Mouse (Mus musculus) limb, embryonic 12.5 days (tissue): ENCODE results near the gene Vmo1. TPM values are rescaled to one million over a fixed set of nuclear protein-coding genes. Genes with fewer than 3 reads are reported as not detected.
"Not testable (repeated sequence)": the region's sequence is repeated elsewhere in the genome, so short reads cannot be mapped to it uniquely, and the experiment has no call there.

ENCODE experiments used
- ATAC-seq: fragments of 200-750 bp; cut with Nextera tagmentation; 2 replicates; pipeline ENCODE4 v1.8.0; 2017; ENCODE audit warnings: low read depth, moderate TSS enrichment; ENCODE audit not compliant: insufficient number of reproducible peaks, insufficient read depth, low FRiP score, low TSS enrichment
- H3K27ac ChIP-seq: fragments of 300-500 bp; sonication (generic); 2 replicates; pipeline ENCODE4 v1.5.1; 2016; ENCODE audit warnings: mild to moderate bottlenecking, moderate library complexity
- H3K27me3 ChIP-seq: fragments of 300-500 bp; sonication (generic); 2 replicates; pipeline ENCODE4 v1.6.1; 2016; ENCODE audit warnings: mild to moderate bottlenecking, moderate library complexity
- H3K36me3 ChIP-seq: fragments of 300-500 bp; sonication (generic); 2 replicates; pipeline ENCODE4 v1.6.1; 2016; ENCODE audit warnings: mild to moderate bottlenecking, moderate library complexity
- H3K4me1 ChIP-seq: fragments of 300-500 bp; sonication (generic); replicated peaks from 2 replicates; pipeline ENCODE4 v1.6.1; 2016
- H3K4me2 ChIP-seq: fragments of 300-500 bp; sonication (generic); 2 replicates; pipeline ENCODE4 v1.6.1; 2016; ENCODE audit warnings: mild to moderate bottlenecking, moderate library complexity
- H3K4me3 ChIP-seq: fragments of 300-500 bp; sonication (generic); replicated peaks from 2 replicates; pipeline ENCODE4 v1.5.1; 2016; ENCODE audit warnings: mild to moderate bottlenecking
- H3K9ac ChIP-seq: fragments of 300-500 bp; sonication (generic); replicated peaks from 2 replicates; pipeline ENCODE4 v1.6.1; 2016; ENCODE audit warnings: mild to moderate bottlenecking, moderate library complexity
- H3K9me3 ChIP-seq: fragments of 300-500 bp; sonication (generic); 2 replicates; pipeline ENCODE4 v1.6.1; 2016; ENCODE audit warnings: mild to moderate bottlenecking, moderate library complexity
- WGBS: fragments of 180-500 bp; shearing (Covaris S2); methylation state at CpG from one replicate; pipeline ENCODE4 v1.1.7; 2016; 5-methylcytosine and 5-hydroxymethylcytosine counted together
- polyA plus RNA-seq: library from polyadenylated mRNA; unstranded; fragments of >200 nt; fragmentation: Nextera tagmentation; extraction: Ambion mirVana; gene quantifications from 2 replicates; pipeline ENCODE4 v1.2.1, GENCODE M21; 2016

Gene Vmo1
- polyA plus RNA-seq, 1 experiment from 2014 or later: 0.66 TPM

- H3K27ac ChIP-seq: no peak overlapping the region
- no peak for ATAC-seq
- H3K4me2 ChIP-seq: no peak overlapping the region
- H3K4me3 ChIP-seq: no peak overlapping the region
- peaks cover 13% of the 10 kb centered on the region for H3K27me3 ChIP-seq
- WGBS: 27% methylated on average over 4 of the region's 4 CpGs
- no peaks in the 10 kb centered on the region for H3K36me3 ChIP-seq
- H3K9me3 ChIP-seq: no peaks in the 10 kb centered on the region
- no peak overlapping the region for H3K9ac ChIP-seq
- peaks cover 4% of the 10 kb centered on the region; the same call in 1 of the 2 replicates for H3K4me1 ChIP-seq
Observed at GRCm38 (mm10) chr11:70506385-70506784, 8.0 kb downstream of the Vmo1 start.

- ATAC-seq: no peak
- WGBS: 71% methylated on average over 9 of the region's 9 CpGs
- Histone ChIP-seq H3K27me3 (peaks cover 13% of the 10 kb centered on the region), H3K4me3 (no peak within 1 kb of the TSS), H3K4me2 (no peak within 1 kb of the TSS), H3K4me1 (peaks cover 4% of the 10 kb centered on the region; the same call in 1 of the 2 replicates), H3K36me3 (no peaks in the 10 kb centered on the region), H3K9ac (no peak within 1 kb of the TSS), H3K27ac (no peak within 1 kb of the TSS), H3K9me3 (no peaks in the 10 kb centered on the region)
Observed at GRCm38 (mm10) chr11:70504970-70505369, 9.4 kb downstream of the Vmo1 start, which contains the start of gene Tm4sf5. Tm4sf5 (plus strand) TSS chr11:70505244.

GRCm38 (mm10) chr11:70502018-70502417, 12.4 kb downstream of the Vmo1 start:
- H3K9me3 ChIP-seq: no peaks in the 10 kb centered on the region
- H3K27ac ChIP-seq: no peak overlapping the region
- 64% methylated on average over 3 of the region's 3 CpGs for WGBS
- H3K4me3 ChIP-seq: no peak overlapping the region
- H3K4me1 ChIP-seq: no peaks in the 10 kb centered on the region
- H3K9ac ChIP-seq: no peak overlapping the region
- no peak overlapping the region for H3K4me2 ChIP-seq
- no peak for ATAC-seq
- H3K36me3 ChIP-seq: no peaks in the 10 kb centered on the region
- H3K27me3 ChIP-seq: peaks cover 5% of the 10 kb centered on the region; the same call in 1 of the 2 replicates

- H3K4me1 ChIP-seq: no peaks in the 10 kb centered on the region
- peaks cover 2% of the 10 kb centered on the region; the same call in 1 of the 2 replicates for H3K27me3 ChIP-seq
- 93% methylated on average over 1 of the region's 1 CpGs for whole genome bisulfite sequencing
- no peak overlapping the region for H3K27ac ChIP-seq
- H3K9me3 ChIP-seq: no peaks in the 10 kb centered on the region
- no peak for ATAC-seq
- H3K4me3 ChIP-seq: no peak overlapping the region
- no peak overlapping the region for H3K4me2 ChIP-seq
- H3K9ac ChIP-seq: no peak overlapping the region
- no peaks in the 10 kb centered on the region for H3K36me3 ChIP-seq
Observed at GRCm38 (mm10) chr11:70500476-70500812, 14.0 kb downstream of the Vmo1 start.

- 75% methylated on average over 14 of the region's 14 CpGs for WGBS
- Histone ChIP-seq H3K4me3 (no peak overlapping the region), H3K9me3 (no peaks in the 10 kb centered on the region), H3K27me3 (no peaks in the 10 kb centered on the region; the same call in 1 of the 2 replicates), H3K4me2 (no peak overlapping the region), H3K27ac (no peak overlapping the region), H3K9ac (no peak overlapping the region), H3K4me1 (no peaks in the 10 kb centered on the region), H3K36me3 (no peaks in the 10 kb centered on the region)
- no peak for ATAC-seq
Observed at GRCm38 (mm10) chr11:70499566-70500475, 14.6 kb downstream of the Vmo1 start.

GRCm38 (mm10) chr11:70489684-70490083, 24.7 kb downstream of the Vmo1 start:
- no peaks in the 10 kb centered on the region; the same call in 1 of the 2 replicates for H3K27me3 ChIP-seq
- no peaks in the 10 kb centered on the region for H3K4me1 ChIP-seq
- 86% methylated on average over 6 of the region's 6 CpGs for WGBS
- H3K9me3 ChIP-seq: peaks cover 4% of the 10 kb centered on the region; the same call in 1 of the 2 replicates
- H3K9ac ChIP-seq: no peak overlapping the region
- ATAC-seq: no peak
- no peaks in the 10 kb centered on the region for H3K36me3 ChIP-seq
- no peak overlapping the region for H3K4me3 ChIP-seq
- H3K4me2 ChIP-seq: no peak overlapping the region
- H3K27ac ChIP-seq: no peak overlapping the region

- Histone ChIP-seq H3K9ac (no peak overlapping the region), H3K36me3 (no peaks in the 10 kb centered on the region), H3K9me3 (peaks cover 4% of the 10 kb centered on the region; the same call in 1 of the 2 replicates), H3K27me3 (no peaks in the 10 kb centered on the region; the same call in 1 of the 2 replicates), H3K4me1 (no peaks in the 10 kb centered on the region), H3K27ac (no peak overlapping the region), H3K4me3 (no peak overlapping the region), H3K4me2 (no peak overlapping the region)
- no peak for ATAC-seq
- WGBS: 94% methylated on average over 3 of the region's 3 CpGs
Observed at GRCm38 (mm10) chr11:70489138-70489537, 25.3 kb downstream of the Vmo1 start.

GRCm38 (mm10) chr11:70487816-70488215, 26.6 kb downstream of the Vmo1 start:
- H3K9ac ChIP-seq: no peak overlapping the region
- no peak overlapping the region for H3K27ac ChIP-seq
- no peaks in the 10 kb centered on the region for H3K36me3 ChIP-seq
- no peak overlapping the region for H3K4me3 ChIP-seq
- 47% methylated on average over 4 of the region's 4 CpGs for WGBS
- no peaks in the 10 kb centered on the region; the same call in 1 of the 2 replicates for H3K27me3 ChIP-seq
- no peak overlapping the region for H3K4me2 ChIP-seq
- peaks cover 4% of the 10 kb centered on the region; the same call in 1 of the 2 replicates for H3K9me3 ChIP-seq
- no peak for ATAC-seq
- H3K4me1 ChIP-seq: no peaks in the 10 kb centered on the region

- Histone ChIP-seq H3K4me1 (no peaks in the 10 kb centered on the region), H3K4me3 (no peak overlapping the region), H3K4me2 (no peak overlapping the region), H3K27me3 (no peaks in the 10 kb centered on the region), H3K9ac (no peak overlapping the region), H3K36me3 (no peaks in the 10 kb centered on the region), H3K27ac (no peak overlapping the region), H3K9me3 (no peaks in the 10 kb centered on the region)
- 69% methylated on average over 2 of the region's 2 CpGs for WGBS
- no peak for ATAC-seq
Observed at GRCm38 (mm10) chr11:70485498-70485897, 28.9 kb downstream of the Vmo1 start.

- Histone ChIP-seq H3K4me1 (no peaks in the 10 kb centered on the region), H3K4me2 (no peak overlapping the region), H3K9ac (no peak overlapping the region), H3K36me3 (no peaks in the 10 kb centered on the region), H3K27me3 (no peaks in the 10 kb centered on the region; the same call in 1 of the 2 replicates), H3K9me3 (no peaks in the 10 kb centered on the region), H3K27ac (no peak overlapping the region), H3K4me3 (no peak overlapping the region)
- no peak for ATAC-seq
- WGBS: 68% methylated on average over 12 of the region's 12 CpGs
Observed at GRCm38 (mm10) chr11:70474872-70475534, 39.4 kb downstream of the Vmo1 start.

GRCm38 (mm10) chr11:70473291-70473690, 41.1 kb downstream of the Vmo1 start:
- not testable (repeated sequence) for H3K9me3 ChIP-seq, ATAC-seq, H3K4me3 ChIP-seq, H3K27ac ChIP-seq, H3K9ac ChIP-seq, H3K4me1 ChIP-seq, H3K36me3 ChIP-seq, H3K4me2 ChIP-seq, H3K27me3 ChIP-seq
- WGBS: 86% methylated on average over 5 of the region's 5 CpGs
